Mouse (Mus musculus): ENCODE results near the gene Arhgef28. TPM values are rescaled to one million over a fixed set of nuclear protein-coding genes. Genes with fewer than 3 reads are reported as not detected.

Gene Arhgef28
- polyA plus RNA-seq, 1 experiment from 2014 or later, result 17.0 TPM

- no peaks in the 10 kb centered on the region for H3K4me1 ChIP-seq (ENCODE audit: control insufficient read depth, insufficient read depth, low read length)
- no peak overlapping the region for H3K9ac ChIP-seq (ENCODE audit: low read length)
- H3K27ac ChIP-seq (replicated peaks; ENCODE audit: low read depth, low read length), result no peak overlapping the region
- H3K36me3 ChIP-seq (ENCODE audit: control insufficient read depth, insufficient read depth, low read length), result no peaks in the 10 kb centered on the region
- H3K4me2 ChIP-seq (ENCODE audit: low read depth, severe bottlenecking), result no peak overlapping the region
- H3K27me3 ChIP-seq (ENCODE audit: control insufficient read depth, insufficient read depth, low read length), result no peaks in the 10 kb centered on the region
- DNase-seq (ENCODE audit: low spot score) (no peak), ATAC-seq (ENCODE audit: insufficient number of reproducible peaks, low FRiP score, low TSS enrichment, low read depth) (no peak)
- no peaks in the 10 kb centered on the region for H3K9me3 ChIP-seq (ENCODE audit: control insufficient read depth, low read length)
- WGBS, result 89% methylated on average over 14 of the region's 14 CpGs
- no peak overlapping the region for H3K4me3 ChIP-seq (ENCODE audit: low read depth, low read length)
Measured at GRCm38 (mm10) chr13:97899604-97900379, 306.4 kb downstream of the Arhgef28 start.

GRCm38 (mm10) chr13:97898590-97898989, 307.6 kb downstream of the Arhgef28 start:
- no peak for DNase-seq (ENCODE audit: low spot score)
- no peak overlapping the region for H3K9ac ChIP-seq (ENCODE audit: low read length)
- H3K27me3 ChIP-seq (ENCODE audit: control insufficient read depth, insufficient read depth, low read length), result no peaks in the 10 kb centered on the region
- WGBS, result 77% methylated on average over 2 of the region's 2 CpGs
- H3K27ac ChIP-seq (replicated peaks; ENCODE audit: low read depth, low read length), result no peak overlapping the region
- ATAC-seq (ENCODE audit: insufficient number of reproducible peaks, low FRiP score, low TSS enrichment, low read depth), result no peak
- H3K4me2 ChIP-seq (ENCODE audit: low read depth, severe bottlenecking), result no peak overlapping the region
- no peaks in the 10 kb centered on the region for H3K36me3 ChIP-seq (ENCODE audit: control insufficient read depth, insufficient read depth, low read length)
- H3K4me3 ChIP-seq (ENCODE audit: low read depth, low read length), result no peak overlapping the region
- no peaks in the 10 kb centered on the region for H3K4me1 ChIP-seq (ENCODE audit: control insufficient read depth, insufficient read depth, low read length)
- no peaks in the 10 kb centered on the region for H3K9me3 ChIP-seq (ENCODE audit: control insufficient read depth, low read length)

GRCm38 (mm10) chr13:97893031-97893825, 313.0 kb downstream of the Arhgef28 start:
- ATAC-seq (ENCODE audit: insufficient number of reproducible peaks, low FRiP score, low TSS enrichment, low read depth), result no peak

GRCm38 (mm10) chr13:97892089-97892884, 314.0 kb downstream of the Arhgef28 start:
- Histone ChIP-seq H3K36me3 (ENCODE audit: control insufficient read depth, insufficient read depth, low read length) (no peaks in the 10 kb centered on the region), H3K4me2 (ENCODE audit: low read depth, severe bottlenecking) (peak overlapping the region; percentile 27; the same call in 1 of the 2 replicates), H3K4me1 (ENCODE audit: control insufficient read depth, insufficient read depth, low read length) (peaks cover 17% of the 10 kb centered on the region), H3K4me3 (ENCODE audit: low read depth, low read length) (no peak overlapping the region), H3K9me3 (ENCODE audit: control insufficient read depth, low read length) (no peaks in the 10 kb centered on the region), H3K9ac (ENCODE audit: low read length) (no peak overlapping the region), H3K27ac (replicated peaks; ENCODE audit: low read depth, low read length) (0 out of 2 replicates have a peak overlapping the region, but pooled peaks have one; percentile 21), H3K27me3 (ENCODE audit: control insufficient read depth, insufficient read depth, low read length) (no peaks in the 10 kb centered on the region)
- ATAC-seq (ENCODE audit: insufficient number of reproducible peaks, low FRiP score, low TSS enrichment, low read depth) (no peak), DNase-seq (ENCODE audit: low spot score) (no peak)
- WGBS, result 31% methylated on average over 15 of the region's 15 CpGs

More at GRCm38 (mm10) chr13:97893031-97893825, 313.0 kb downstream of the Arhgef28 start:
- Histone ChIP-seq H3K4me1 (ENCODE audit: control insufficient read depth, insufficient read depth, low read length) (peaks cover 13% of the 10 kb centered on the region), H3K9ac (ENCODE audit: low read length) (no peak overlapping the region), H3K4me3 (ENCODE audit: low read depth, low read length) (no peak overlapping the region), H3K27ac (replicated peaks; ENCODE audit: low read depth, low read length) (no peak overlapping the region), H3K36me3 (ENCODE audit: control insufficient read depth, insufficient read depth, low read length) (no peaks in the 10 kb centered on the region), H3K9me3 (ENCODE audit: control insufficient read depth, low read length) (no peaks in the 10 kb centered on the region), H3K4me2 (ENCODE audit: low read depth, severe bottlenecking) (no peak overlapping the region), H3K27me3 (ENCODE audit: control insufficient read depth, insufficient read depth, low read length) (no peaks in the 10 kb centered on the region)
- DNase-seq (ENCODE audit: low spot score), result peak; percentile 34
- WGBS, result 41% methylated on average over 10 of the region's 10 CpGs

- ATAC-seq (ENCODE audit: insufficient number of reproducible peaks, low FRiP score, low TSS enrichment, low read depth), result no peak
Measured at GRCm38 (mm10) chr13:97888046-97888445, 318.2 kb downstream of the Arhgef28 start.

GRCm38 (mm10) chr13:97887558-97887957, 318.7 kb downstream of the Arhgef28 start:
- Histone ChIP-seq H3K9ac (ENCODE audit: low read length) (no peak overlapping the region), H3K36me3 (ENCODE audit: control insufficient read depth, insufficient read depth, low read length) (no peaks in the 10 kb centered on the region), H3K9me3 (ENCODE audit: control insufficient read depth, low read length) (no peaks in the 10 kb centered on the region), H3K27me3 (ENCODE audit: control insufficient read depth, insufficient read depth, low read length) (no peaks in the 10 kb centered on the region), H3K4me3 (ENCODE audit: low read depth, low read length) (no peak overlapping the region), H3K27ac (replicated peaks; ENCODE audit: low read depth, low read length) (no peak overlapping the region; the same call in 1 of the 2 replicates), H3K4me1 (ENCODE audit: control insufficient read depth, insufficient read depth, low read length) (peaks cover 12% of the 10 kb centered on the region), H3K4me2 (ENCODE audit: low read depth, severe bottlenecking) (no peak overlapping the region)
- DNase-seq (ENCODE audit: low spot score), result peak; percentile 42
- WGBS, result 14% methylated on average over 7 of the region's 7 CpGs
- peak; percentile 44; the same call in 1 of the 2 replicates for ATAC-seq (ENCODE audit: insufficient number of reproducible peaks, low FRiP score, low TSS enrichment, low read depth)

More at GRCm38 (mm10) chr13:97888046-97888445, 318.2 kb downstream of the Arhgef28 start:
- Histone ChIP-seq H3K27ac (replicated peaks; ENCODE audit: low read depth, low read length) (no peak overlapping the region; the same call in 1 of the 2 replicates), H3K4me2 (ENCODE audit: low read depth, severe bottlenecking) (no peak overlapping the region), H3K4me3 (ENCODE audit: low read depth, low read length) (no peak overlapping the region), H3K9ac (ENCODE audit: low read length) (no peak overlapping the region), H3K4me1 (ENCODE audit: control insufficient read depth, insufficient read depth, low read length) (peaks cover 15% of the 10 kb centered on the region), H3K36me3 (ENCODE audit: control insufficient read depth, insufficient read depth, low read length) (no peaks in the 10 kb centered on the region), H3K27me3 (ENCODE audit: control insufficient read depth, insufficient read depth, low read length) (no peaks in the 10 kb centered on the region), H3K9me3 (ENCODE audit: control insufficient read depth, low read length) (no peaks in the 10 kb centered on the region)
- DNase-seq (ENCODE audit: low spot score), result no peak
- 43% methylated on average over 6 of the region's 6 CpGs for WGBS

GRCm38 (mm10) chr13:97883629-97884028, 322.6 kb downstream of the Arhgef28 start:
- H3K27ac ChIP-seq (replicated peaks; ENCODE audit: low read depth, low read length), result no peak overlapping the region
- H3K4me1 ChIP-seq (ENCODE audit: control insufficient read depth, insufficient read depth, low read length), result peaks cover 6% of the 10 kb centered on the region
- H3K27me3 ChIP-seq (ENCODE audit: control insufficient read depth, insufficient read depth, low read length), result no peaks in the 10 kb centered on the region
- H3K4me2 ChIP-seq (ENCODE audit: low read depth, severe bottlenecking), result no peak overlapping the region
- no peak overlapping the region for H3K9ac ChIP-seq (ENCODE audit: low read length)
- ATAC-seq (ENCODE audit: insufficient number of reproducible peaks, low FRiP score, low TSS enrichment, low read depth), result no peak
- DNase-seq (ENCODE audit: low spot score), result no peak
- 75% methylated on average over 10 of the region's 10 CpGs for WGBS
- H3K9me3 ChIP-seq (ENCODE audit: control insufficient read depth, low read length), result no peaks in the 10 kb centered on the region
- no peak overlapping the region for H3K4me3 ChIP-seq (ENCODE audit: low read depth, low read length)
- H3K36me3 ChIP-seq (ENCODE audit: control insufficient read depth, insufficient read depth, low read length), result no peaks in the 10 kb centered on the region

- Histone ChIP-seq H3K9me3 (ENCODE audit: control insufficient read depth, low read length) (no peaks in the 10 kb centered on the region), H3K4me1 (ENCODE audit: control insufficient read depth, insufficient read depth, low read length) (no peaks in the 10 kb centered on the region), H3K9ac (ENCODE audit: low read length) (no peak overlapping the region), H3K4me3 (ENCODE audit: low read depth, low read length) (no peak overlapping the region), H3K36me3 (ENCODE audit: control insufficient read depth, insufficient read depth, low read length) (no peaks in the 10 kb centered on the region), H3K27ac (replicated peaks; ENCODE audit: low read depth, low read length) (no peak overlapping the region), H3K4me2 (ENCODE audit: low read depth, severe bottlenecking) (no peak overlapping the region), H3K27me3 (ENCODE audit: control insufficient read depth, insufficient read depth, low read length) (no peaks in the 10 kb centered on the region)
- no peak for DNase-seq (ENCODE audit: low spot score)
- 84% methylated on average over 4 of the region's 4 CpGs for WGBS
- ATAC-seq (ENCODE audit: insufficient number of reproducible peaks, low FRiP score, low TSS enrichment, low read depth), result no peak
Measured at GRCm38 (mm10) chr13:97876450-97876849, 329.8 kb downstream of the Arhgef28 start.

Data from limb, embryonic 11.5 days (tissue).